ENCODE assay signal across 7 mouse cellular contexts in genomic region chr3:79568629-79569350, GRCm38 (mm10). TPM values are rescaled to one million over a fixed set of nuclear protein-coding genes. Genes with fewer than 3 reads are reported as not detected.
A peak's percentile ranks its signal among the peaks of the same experiment; 100 is the strongest.
DNase-seq lines count a peak whose midpoint lies in the region; ATAC-seq and TF ChIP-seq lines count a peak whose summit lies in the region.

No protein-coding gene starts in this region.

- 83% methylated on average over 16 of the region's 16 CpGs for WGBS in lung, adult 2 months
- 90% methylated on average over 16 of the region's 16 CpGs for WGBS in embryonic facial prominence, embryonic 10.5 days
- WGBS in intestine, embryonic 16.5 days = 89% methylated on average over 16 of the region's 16 CpGs

- H3K9me3 ChIP-seq in embryonic facial prominence, embryonic 10.5 days = no peaks in the 10 kb centered on the region
- no peaks in the 10 kb centered on the region for H3K9me3 ChIP-seq in intestine, embryonic 16.5 days (ENCODE audit: control insufficient read depth, low read length)

- TF ChIP-seq CTCF in lung, adult 2 months (IDR thresholded peaks at IDR 0.05; ENCODE audit: insufficient read depth, low read length) = peak; percentile 12; the same call in 1 of the 2 replicates

- no peak for TF ChIP-seq POLR2A in lung, adult 2 months (IDR thresholded peaks at IDR 0.05; ENCODE audit: borderline replicate concordance, extremely low read depth, low read depth, low read length)

- no peak overlapping the region for H3K4me3 ChIP-seq in lung, adult 2 months (replicated peaks; ENCODE audit: extremely low read depth, low read depth, low read length)
- H3K4me3 ChIP-seq in embryonic facial prominence, embryonic 10.5 days = peak overlapping the region; percentile 86; the same call in 1 of the 2 replicates
- peak overlapping the region; percentile 89; the same call in 1 of the 2 replicates for H3K4me3 ChIP-seq in intestine, embryonic 16.5 days (ENCODE audit: low read length)

- DNase-seq in lung, adult 2 months = no peak
- no peak for DNase-seq in lung, postnatal 10 days
- DNase-seq in embryonic facial prominence, embryonic 10.5 days (ENCODE audit: low spot score) = no peak
- DNase-seq in right cerebral cortex, postnatal 25 days = no peak
- no peak for DNase-seq in cerebellum, postnatal 10 days

- no peaks in the 10 kb centered on the region for H3K36me3 ChIP-seq in embryonic facial prominence, embryonic 10.5 days (replicated peaks)
- no peaks in the 10 kb centered on the region for H3K36me3 ChIP-seq in intestine, embryonic 16.5 days (ENCODE audit: control insufficient read depth, insufficient read depth, low read length)

- no peak for ATAC-seq in intestine, embryonic 16.5 days
- peak; percentile 85 for ATAC-seq in neutrophil, adult 5-6 weeks (ENCODE audit: extremely low read depth, insufficient number of reproducible peaks, low FRiP score, poor library complexity, severe bottlenecking)

- H3K4me1 ChIP-seq in lung, adult 2 months (ENCODE audit: control insufficient read depth, insufficient read depth, low read length) = no peaks in the 10 kb centered on the region; the same call in 1 of the 2 replicates
- H3K4me1 ChIP-seq in embryonic facial prominence, embryonic 10.5 days = peaks cover 13% of the 10 kb centered on the region
- peaks cover 11% of the 10 kb centered on the region; the same call in 1 of the 2 replicates for H3K4me1 ChIP-seq in intestine, embryonic 16.5 days (ENCODE audit: control insufficient read depth, insufficient read depth, low read length)

- no peaks in the 10 kb centered on the region for H3K27me3 ChIP-seq in embryonic facial prominence, embryonic 10.5 days (replicated peaks; ENCODE audit: low read depth, poor library complexity, severe bottlenecking)
- no peaks in the 10 kb centered on the region for H3K27me3 ChIP-seq in intestine, embryonic 16.5 days (replicated peaks; ENCODE audit: control insufficient read depth, insufficient read depth, low read length)

- H3K9ac ChIP-seq in intestine, embryonic 16.5 days (ENCODE audit: low read depth, low read length) = 0 out of 2 replicates have a peak overlapping the region, but pooled peaks have one; percentile 86

- peak overlapping the region; percentile 96; the same call in 1 of the 2 replicates for H3K4me2 ChIP-seq in intestine, embryonic 16.5 days (ENCODE audit: low read depth, low read length)

- H3K27ac ChIP-seq in embryonic facial prominence, embryonic 10.5 days (replicated peaks) = no peak overlapping the region
- H3K27ac ChIP-seq in intestine, embryonic 16.5 days (ENCODE audit: low read length) = peak overlapping the region; percentile 60

RNA-seq across cellular contexts. Expression of gene Fnip2, which starts 1.2 kb away (rescaled TPM):
- 5.7 and 10.2 TPM in 2 replicates for polyA plus RNA-seq in lung, adult 2 months (2012; rRNA removed)
- 5.1 and 5.4 TPM in 2 replicates for polyA plus RNA-seq in embryonic facial prominence, embryonic 10.5 days (2016; fragmentation: Nextera tagmentation; extraction: Ambion mirVana)
- polyA plus RNA-seq in intestine, embryonic 16.5 days (2015; fragmentation: Nextera tagmentation; extraction: Ambion mirVana) = 2.4 and 2.8 TPM in 2 replicates
- total RNA-seq in neutrophil, adult 5-6 weeks (2017) = 19.4 and 19.8 TPM in 2 replicates

RNA-seq across cellular contexts. Expression of gene Ppid, which starts 22.4 kb away (rescaled TPM):
- 5.8 and 9.1 TPM in 2 replicates for polyA plus RNA-seq in lung, adult 2 months (2012; rRNA removed)
- polyA plus RNA-seq in embryonic facial prominence, embryonic 10.5 days (2016; fragmentation: Nextera tagmentation; extraction: Ambion mirVana) = 228 and 238 TPM in 2 replicates
- polyA plus RNA-seq in intestine, embryonic 16.5 days (2015; fragmentation: Nextera tagmentation; extraction: Ambion mirVana) = 130 and 142 TPM in 2 replicates
- total RNA-seq in neutrophil, adult 5-6 weeks (2017) = 76.5 and 110 TPM in 2 replicates

Comparison
In these comparisons a context has a peak if more than half of its experiments do, and no peak if none do; other contexts are left out.
1. RNA of gene Ppid, which starts 22.4 kb away (polyA plus RNA-seq): 228 to 238 TPM in embryonic facial prominence, embryonic 10.5 days and 130 to 142 TPM in intestine, embryonic 16.5 days; 5.8 to 9.1 TPM in lung, adult 2 months; every median in the first group is over 10 times any median in the second.